Mouse (Mus musculus) left cerebral cortex, postnatal 25 days (tissue): ENCODE measurements around the gene Tpk1. TPM values are rescaled to one million over a fixed set of nuclear protein-coding genes. Genes with fewer than 3 reads are reported as not detected.
"Not testable (repeated sequence)": the region's sequence is repeated elsewhere in the genome, so short reads cannot be mapped to it uniquely, and the experiment has no call there.

Experiments
- DNase-seq, 2 experiments: peaks; one replicate each; pipeline ENCODE4 v3.0.0; 2022; ENCODE audit warnings: low spot score in 2 of 2, mixed read lengths in 1 of 2
- intact Hi-C: fragments of 180-260 bp; cut with DNase I; formaldehyde crosslinking; loops from one replicate; pipeline ENCODE4 v1.15.1; 2025
- total RNA-seq, 2 experiments: library from RNA; stranded (reverse); gene quantifications; 2 replicates each; pipeline ENCODE4 v1.2.3; 2021

Tpk1 gene
- total RNA-seq, 2 experiments from 2014 or later, result 3.1 to 4.2 TPM

DNA sequence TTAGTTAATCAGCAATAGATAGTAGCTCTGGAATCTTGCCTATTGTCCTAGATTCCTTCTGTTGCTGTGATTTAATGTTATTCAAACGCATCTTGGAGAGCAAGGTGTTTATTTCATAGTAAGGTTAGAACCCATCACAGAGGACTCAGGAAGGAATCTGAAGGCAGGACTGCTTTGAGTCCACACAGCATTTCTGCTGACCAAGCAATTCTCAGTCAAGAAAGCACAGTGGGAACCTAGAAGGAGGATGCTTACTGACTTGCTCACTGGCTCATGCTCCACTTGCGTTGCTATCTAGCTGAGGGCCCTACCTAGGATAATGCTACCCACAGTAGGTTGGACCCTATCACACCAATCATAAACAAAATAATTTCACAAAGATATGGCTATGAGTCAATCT lies 130.6 kb downstream of the Tpk1 start:
- intact Hi-C loops, result no loop called here
- DNase-seq, result no peak

DNA sequence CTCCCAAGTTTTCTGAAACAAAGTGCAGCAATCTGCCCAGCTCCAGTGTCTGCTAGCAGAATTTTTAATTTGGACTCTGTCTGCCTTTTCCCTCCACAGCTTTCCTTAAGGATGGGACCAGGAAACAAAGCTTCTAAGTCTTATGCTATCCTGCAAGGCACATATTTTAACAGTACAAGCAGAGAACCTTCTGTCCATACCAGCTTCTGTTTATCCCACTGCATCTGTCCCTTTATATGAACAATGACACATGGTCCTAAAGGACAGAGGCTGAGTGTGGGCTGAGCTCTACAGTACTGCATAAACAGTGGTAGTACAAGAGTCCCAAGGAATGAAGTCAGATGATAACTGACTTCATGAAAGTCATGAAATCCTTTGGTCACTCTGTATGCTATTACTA lies 132.8 kb downstream of the Tpk1 start:
- intact Hi-C loops, result no loop called here
- DNase-seq, result no peak

DNA sequence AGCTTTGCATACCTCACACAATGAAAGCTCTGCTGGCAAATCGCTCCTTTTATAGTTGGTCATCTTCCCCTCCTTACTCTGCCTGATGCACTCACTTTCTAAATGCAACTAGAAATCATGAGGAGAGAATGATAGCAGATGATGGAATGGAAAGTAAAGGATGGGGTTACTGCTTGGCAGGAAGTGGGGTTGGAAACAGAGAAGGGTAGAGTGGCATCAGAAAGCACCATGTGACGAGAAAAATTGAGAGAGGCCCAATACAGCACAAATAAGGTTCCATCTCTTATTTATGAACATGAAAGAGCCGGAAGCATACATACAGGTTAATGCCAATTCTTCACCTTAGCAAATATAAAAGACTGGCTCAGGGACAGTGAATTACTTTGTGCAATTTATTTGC lies 133.3 kb downstream of the Tpk1 start:
- intact Hi-C loops, result no loop called here
- no peak for DNase-seq

DNA sequence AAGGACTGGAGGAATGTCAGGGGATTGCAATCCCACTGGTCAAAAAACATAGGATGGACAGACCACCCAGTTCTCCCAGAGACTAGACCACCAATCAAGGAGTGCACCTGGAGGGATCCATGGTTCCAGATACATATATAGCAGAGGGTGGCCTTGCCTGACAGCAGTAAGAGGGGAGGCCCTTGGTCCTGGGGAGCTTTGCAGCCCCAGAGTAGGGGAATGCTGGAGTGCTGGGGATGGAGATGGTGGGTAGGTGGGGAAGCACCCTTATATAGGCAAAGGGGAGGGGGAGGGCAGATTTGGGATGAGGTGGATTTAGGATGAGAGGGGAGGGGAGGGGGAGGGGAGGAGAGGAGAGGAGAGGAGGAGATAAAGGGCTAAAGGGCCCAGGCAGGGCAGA lies 134.1 kb downstream of the Tpk1 start:
- intact Hi-C loops, result no loop called here
- no peak for DNase-seq

DNA sequence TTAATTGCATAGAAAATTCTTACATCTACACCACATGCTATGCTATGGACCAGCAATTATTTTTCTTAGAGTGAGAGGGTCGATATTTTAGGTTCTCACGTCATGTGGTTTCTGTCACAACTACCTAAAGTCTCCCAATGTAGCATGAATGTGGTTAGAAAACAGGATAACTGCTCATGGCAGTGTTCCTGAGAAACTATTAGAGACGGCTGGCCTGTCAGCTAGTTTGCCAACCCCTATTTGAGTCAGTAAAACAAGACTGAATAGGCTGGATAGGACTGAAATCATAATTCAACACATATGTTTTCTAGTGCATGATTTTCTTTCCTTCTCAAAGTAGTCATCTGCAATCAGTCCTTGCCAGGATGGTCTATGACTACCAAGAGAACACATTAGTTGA lies 137.1 kb downstream of the Tpk1 start:
- DNase-seq, result no peak
- intact Hi-C loops, result no loop called here

DNA sequence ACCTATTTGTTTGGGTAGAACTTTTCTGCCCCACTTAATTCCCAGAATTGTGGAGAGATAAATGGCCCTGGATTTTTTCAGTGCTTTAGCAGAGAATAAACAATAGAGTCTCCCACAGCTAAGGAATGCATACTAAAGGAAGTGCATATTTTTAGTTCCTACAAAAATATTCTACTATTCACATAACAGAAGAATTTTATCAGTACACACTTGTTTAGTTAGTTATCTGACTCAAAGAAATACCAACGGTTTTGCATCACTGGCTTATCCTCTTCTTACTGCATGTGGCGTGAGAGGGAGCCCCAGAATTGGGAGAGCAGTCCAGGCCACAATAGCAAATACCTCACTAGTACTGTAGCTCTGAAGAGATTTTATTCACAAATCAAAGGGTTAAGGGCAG lies 141.1 kb downstream of the Tpk1 start:
- intact Hi-C loops, result no loop called here

DNA sequence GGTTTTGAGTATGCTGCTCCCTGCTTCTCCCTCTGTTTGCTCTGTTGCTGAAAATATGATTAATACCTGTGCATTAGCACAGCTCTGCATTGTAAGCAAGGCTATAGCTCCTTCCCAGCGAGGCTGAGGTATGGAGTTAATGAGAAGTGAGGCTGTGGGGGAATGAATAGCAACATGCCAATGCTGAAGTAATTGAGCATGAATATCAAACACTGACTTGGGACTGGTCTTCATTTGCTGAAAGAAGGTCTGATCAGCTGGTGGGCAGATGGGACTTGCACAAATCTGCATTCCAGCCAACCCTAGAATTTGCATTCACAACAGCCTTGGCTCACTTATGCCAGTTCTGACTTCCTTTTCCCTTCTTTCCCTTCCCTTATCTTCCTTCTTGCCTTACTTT lies 144.0 kb downstream of the Tpk1 start:
- intact Hi-C loops, result no loop called here
- DNase-seq, result no peak

More for the DNA sequence above, 141.1 kb downstream of the Tpk1 start:
- no peak for DNase-seq

DNA sequence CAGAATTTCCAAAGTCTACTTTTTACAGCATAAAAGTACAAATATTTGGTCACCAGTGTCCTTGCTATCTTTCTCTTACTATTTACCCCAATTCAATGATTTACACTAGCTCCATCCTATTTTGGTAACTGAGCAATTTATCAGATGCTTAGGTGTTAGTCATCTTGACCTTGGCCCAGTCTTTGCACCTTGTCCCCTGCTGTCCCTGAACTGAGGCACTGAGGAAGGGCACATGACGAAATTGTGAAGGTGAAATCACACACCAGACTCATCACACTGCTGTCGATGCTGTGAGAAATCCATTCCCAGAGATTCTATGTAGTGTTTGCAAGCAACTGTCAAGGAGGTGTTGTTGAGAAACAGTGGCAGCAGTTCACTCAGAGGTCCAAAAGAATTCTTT lies 145.9 kb downstream of the Tpk1 start:
- intact Hi-C loops, result no loop called here
- DNase-seq, result no peak

DNA sequence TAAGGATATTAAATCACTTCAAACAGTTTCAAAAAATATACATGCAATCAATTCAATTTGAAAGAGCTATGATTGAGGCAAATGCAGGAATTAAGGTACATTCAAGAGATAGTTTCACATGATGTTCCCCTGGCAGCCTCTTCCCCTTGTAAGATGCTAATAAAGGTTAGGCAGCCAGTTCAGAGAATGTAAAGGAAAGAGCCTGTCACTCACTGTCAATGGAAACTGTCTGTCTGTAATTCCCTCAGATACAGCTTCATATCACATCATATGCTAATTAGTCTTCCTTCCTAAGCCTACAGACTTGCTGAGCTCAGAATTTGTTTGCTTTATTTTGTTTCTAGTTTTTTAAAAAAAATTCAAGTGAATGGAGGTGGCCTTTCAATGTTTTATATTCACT lies 147.7 kb downstream of the Tpk1 start:
- DNase-seq, result no peak
- intact Hi-C loops, result loop anchor here (5.0 kb wide), 1 partner anchor 149 kb away; the partner anchor contains the start of gene Tpk1

DNA sequence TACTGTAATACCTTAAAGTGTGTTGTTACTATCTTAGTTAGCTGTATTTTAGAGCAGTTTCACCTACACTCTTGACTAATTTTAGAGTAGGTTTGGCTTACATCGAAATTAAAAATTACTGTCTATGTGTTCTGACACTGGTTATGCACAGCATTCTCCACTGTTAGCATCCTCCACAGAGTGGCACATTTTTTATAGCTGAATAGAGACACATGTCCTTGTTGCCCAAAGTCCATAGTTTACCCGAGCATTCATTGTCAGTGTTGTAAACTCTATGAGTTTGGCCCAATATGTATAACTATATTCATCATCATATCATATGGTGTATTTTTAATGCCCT lies 148.8 kb downstream of the Tpk1 start:
- DNase-seq, result peak in 1 of 2 experiments; percentile 43
- intact Hi-C loops, result loop anchor here (2.0 to 5.0 kb wide), 2 partner anchors 126 to 150 kb away; partner anchors contain the start of gene Tpk1

DNA sequence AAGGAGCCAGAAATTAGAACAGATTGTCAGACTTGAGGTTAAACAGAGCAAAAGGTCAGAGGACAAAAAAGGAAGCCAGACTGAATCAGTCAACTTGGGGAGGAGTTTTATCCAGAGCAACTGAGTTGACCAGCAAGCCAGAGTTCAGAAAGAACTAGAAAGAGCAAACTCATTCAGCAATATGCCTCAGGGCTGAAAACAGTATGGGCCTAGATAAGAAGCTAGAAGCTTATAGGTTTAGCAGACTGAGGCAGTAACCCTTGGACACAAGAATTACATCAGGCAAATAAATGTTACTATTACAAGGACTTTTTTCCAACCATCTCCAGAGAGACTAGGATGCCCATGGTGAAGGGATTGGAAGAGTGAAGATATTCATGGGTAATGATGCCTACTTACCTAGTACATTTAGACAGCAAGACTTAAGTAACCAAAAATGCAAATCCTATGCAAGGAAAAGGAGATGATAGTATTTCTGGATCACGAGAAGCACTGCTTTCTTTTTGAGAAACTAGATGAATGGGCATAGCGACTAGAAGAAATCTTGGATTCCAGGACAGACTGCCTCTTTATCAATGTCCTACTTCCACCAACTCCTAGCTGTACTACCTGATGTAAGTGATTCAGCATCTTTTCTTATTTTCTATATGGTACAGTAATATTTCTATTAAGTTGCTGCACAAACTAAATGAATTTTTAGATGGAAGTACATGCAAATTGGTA lies 149.3 kb downstream of the Tpk1 start:
- intact Hi-C loops, result loop anchor here (2.0 to 5.0 kb wide), 2 partner anchors 126 to 151 kb away; partner anchors contain the start of gene Tpk1
- DNase-seq, result peak in 1 of 2 experiments; percentile 37

DNA sequence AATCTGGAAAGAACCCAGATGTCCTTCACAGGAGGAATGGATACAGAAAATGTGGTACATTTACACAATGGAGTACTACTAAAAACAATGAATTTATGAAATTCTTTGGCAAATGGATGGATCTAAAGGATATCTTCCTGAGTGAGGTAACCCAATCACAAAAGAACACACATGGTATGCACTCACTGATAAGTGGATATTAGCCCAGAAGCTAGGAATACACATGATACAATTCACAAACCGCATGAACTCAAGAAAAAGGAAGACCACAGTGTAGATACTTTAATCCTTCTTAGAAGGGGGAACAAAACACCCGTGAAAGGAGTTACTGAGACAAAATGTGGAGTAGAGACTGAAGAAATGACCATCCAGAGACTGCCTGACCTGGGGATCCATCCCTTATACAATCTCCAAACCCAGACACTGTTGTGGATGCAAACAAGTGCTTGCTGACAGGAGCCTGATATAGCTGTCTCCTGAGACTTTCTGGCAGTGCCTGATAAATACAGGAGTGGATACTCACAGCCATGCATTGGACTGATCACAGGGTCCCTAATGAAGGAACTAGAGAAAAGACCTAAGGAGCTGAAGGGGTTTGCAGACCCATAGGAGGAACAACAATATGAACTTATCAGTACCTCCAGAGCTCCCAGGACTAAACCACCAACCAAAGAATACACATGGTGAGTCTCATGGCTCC lies 159.2 kb downstream of the Tpk1 start:
- intact Hi-C loops, DNase-seq: not testable (repeated sequence)

DNA sequence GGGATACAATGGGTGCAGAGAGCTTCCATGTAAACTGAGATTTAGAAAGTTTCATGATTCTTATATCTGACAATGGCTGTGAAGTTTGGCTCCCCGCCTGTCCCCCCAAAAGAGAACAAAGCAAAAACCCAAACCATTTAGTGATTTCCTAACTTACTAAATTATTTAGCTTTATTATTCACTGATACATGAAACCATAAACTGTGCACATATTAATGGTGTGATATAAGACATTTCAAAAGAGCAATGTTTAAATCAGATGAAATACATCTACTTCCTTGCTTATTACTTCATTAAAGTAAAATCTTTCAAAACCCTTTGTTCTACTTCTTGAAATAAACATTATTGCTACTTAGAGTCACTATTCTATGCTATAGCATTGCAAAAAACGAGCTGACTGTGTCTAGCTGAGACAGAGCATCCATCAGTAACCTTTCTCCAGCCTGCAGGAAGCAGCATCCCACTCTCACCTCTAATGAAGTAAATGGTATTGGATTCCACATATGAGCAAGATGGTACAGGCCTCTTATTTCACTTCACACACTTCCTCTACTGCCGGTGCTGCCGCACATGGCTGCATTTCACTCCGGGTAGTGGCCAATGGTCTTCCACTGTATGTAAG lies 161.4 kb downstream of the Tpk1 start:
- no peak for DNase-seq
- intact Hi-C loops, result no loop called here

DNA sequence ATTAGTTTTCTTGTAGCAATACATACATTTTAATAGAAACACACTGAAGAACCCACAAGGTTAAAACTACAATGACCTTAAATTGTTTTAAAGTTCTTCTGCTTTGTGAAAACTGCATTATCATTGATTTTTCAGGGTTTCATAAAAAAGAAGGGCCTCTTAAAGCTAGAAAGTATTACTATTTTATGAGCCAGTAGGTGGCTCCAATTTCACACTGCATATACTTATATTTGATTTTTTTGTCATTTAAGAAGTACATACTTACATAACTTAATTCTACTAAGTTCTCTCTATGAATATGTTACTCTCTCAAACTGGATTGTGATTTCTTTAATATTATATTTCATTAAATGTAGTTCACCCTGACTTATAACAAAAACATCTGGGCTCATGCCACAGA lies 173.7 kb downstream of the Tpk1 start:
- DNase-seq, result no peak
- intact Hi-C loops, result no loop called here

DNA sequence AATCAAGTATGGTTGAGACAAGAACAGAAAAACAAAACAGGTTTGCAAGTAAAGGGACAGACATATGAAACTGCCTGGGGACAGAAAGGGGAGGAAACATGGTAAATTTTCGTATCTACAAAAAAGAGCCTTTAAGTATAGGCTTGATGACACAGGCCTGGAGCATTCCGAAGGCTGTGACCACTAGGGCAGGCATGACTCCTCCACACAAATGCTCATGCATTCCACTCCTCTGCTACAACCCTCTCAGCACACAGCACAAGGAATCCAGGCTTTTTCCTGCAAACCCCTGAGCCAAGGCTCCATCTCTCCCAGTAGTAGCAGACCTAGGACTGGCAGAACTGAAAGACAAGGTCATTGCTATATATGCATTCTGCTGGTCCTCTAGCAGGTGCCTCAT lies 179.4 kb downstream of the Tpk1 start:
- intact Hi-C loops, result no loop called here
- DNase-seq, result no peak

DNA sequence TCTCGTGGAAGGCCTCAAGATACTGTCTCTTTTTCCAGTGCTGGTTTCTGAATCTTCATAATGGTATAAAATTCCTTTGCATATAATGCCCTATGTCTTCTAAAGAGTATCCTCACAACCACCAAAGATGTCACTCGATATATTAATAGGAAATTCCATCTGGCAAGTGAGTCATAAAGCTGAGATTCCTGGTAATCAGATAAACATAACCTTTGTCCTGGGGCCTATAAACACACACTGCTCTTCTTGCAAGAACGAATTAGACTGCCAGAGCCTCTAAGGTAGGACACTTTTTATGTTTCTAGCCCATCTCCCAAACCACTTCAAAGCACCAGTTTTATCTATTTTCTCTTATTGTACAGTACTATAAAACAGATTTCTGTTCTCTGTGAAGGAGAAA lies 185.4 kb downstream of the Tpk1 start:
- intact Hi-C loops, result no loop called here
- no peak for DNase-seq

DNA sequence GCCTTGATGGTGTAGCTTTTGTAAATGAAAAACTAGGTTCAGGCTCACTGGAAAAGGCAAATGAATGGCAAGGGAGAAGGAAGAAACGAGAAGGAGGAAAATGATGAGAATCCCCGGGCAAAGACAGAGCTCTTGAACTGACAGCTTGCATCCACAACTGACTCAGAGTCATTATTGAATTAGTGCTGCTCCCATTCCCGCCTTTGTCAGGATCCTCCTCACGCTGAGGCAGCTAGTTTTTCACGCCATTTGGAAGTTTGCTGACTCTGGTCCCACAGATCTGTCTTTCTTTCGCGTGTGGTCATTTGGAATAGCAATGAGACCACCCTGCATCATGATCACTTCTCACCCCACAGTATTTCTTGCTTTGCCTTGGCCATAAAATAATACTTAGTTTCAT lies 187.3 kb downstream of the Tpk1 start:
- no peak for DNase-seq
- intact Hi-C loops, result no loop called here

DNA sequence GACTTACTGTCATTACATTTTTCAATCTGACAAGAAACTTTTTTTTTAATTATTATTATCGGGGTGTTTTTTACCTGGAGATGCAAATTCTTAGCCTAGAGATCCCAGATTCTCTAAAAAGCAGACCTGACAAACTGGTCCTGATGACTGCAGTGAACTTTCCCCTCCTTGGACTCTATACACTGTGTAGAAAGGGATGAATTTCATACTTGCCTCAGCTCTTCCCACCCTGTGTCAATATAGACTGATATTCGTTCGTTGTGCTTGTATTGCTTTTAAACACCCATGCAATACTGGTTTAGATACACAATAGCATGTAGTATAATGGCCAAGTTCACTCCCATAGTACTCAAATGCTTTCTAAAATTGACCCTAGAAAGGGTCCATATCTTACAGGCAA lies 189.7 kb downstream of the Tpk1 start:
- DNase-seq, result no peak
- intact Hi-C loops, result no loop called here

DNA sequence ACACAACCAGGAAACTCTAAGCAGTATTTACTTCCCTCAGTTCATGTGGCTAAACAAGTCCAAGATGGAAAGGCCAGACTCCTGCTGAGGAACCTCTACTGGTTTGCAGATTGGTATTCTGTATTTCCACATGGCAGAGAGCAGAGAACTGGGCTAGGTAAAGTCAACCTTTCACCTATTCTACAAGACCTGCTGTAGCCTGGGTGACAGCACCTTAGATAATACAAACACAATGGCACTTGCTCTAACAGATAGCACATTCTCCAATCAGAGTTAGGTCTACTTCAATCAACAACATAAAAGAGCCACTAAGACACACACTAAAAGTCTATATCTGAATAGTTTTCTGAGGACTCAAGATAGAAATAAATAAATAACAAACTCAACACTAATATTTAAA lies 190.2 kb downstream of the Tpk1 start:
- intact Hi-C loops, result no loop called here
- no peak for DNase-seq

DNA sequence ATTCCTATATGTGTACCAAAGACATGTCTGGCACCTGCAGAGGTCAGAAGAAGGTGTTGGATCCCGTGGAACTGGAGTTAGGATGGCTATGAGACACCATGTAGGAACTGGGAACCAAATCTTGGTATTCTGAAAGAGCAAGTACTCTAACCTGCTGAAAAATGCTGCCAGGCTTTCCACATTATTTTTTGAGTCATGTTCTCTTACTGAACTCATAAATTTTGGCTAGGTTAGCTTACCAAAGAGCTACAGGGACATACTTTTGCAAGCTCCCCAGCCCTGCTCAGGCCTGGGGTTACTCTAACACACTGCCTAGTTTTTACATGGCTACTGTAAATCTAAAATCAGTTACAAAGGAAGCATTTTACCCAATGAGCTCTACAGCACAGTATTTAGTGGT lies 194.5 kb downstream of the Tpk1 start:
- intact Hi-C loops, result no loop called here
- no peak for DNase-seq
